Mouse (Mus musculus) MEL (cell line): ENCODE data around the gene Sdccag8. TPM values are rescaled to one million over a fixed set of nuclear protein-coding genes. Genes with fewer than 3 reads are reported as not detected.

Source experiments
- DNase-seq: peaks from one replicate; pipeline ENCODE4 v3.0.0; 2011; ENCODE audit warnings: low read depth, low spot score
- H3K27ac ChIP-seq: 2 replicates; pipeline ENCODE4 v1.5.1; 2012; ENCODE audit warnings: low read depth, mild to moderate bottlenecking, control low read depth, low read length, moderate library complexity; ENCODE audit not compliant: control insufficient read depth
- H3K27me3 ChIP-seq, 2 experiments: fragments of 150-350 bp in 1 of 2; sonication (generic) in 1 of 2; 2 replicates each; pipeline ENCODE4 v1.6.1; 2012; ENCODE audit warnings: low read length in 2 of 2, mild to moderate bottlenecking in 2 of 2, improper control_type of control experiment in 1 of 2, moderate library complexity in 1 of 2; ENCODE audit not compliant: insufficient read depth in 2 of 2, control insufficient read depth in 1 of 2
- H3K36me3 ChIP-seq, 2 experiments: 2 replicates each; pipeline ENCODE4 v1.6.1; 2012 to 2014; ENCODE audit warnings: low read length in 2 of 2, improper control_type of control experiment in 1 of 2, inconsistent platforms in 1 of 2, mild to moderate bottlenecking in 1 of 2; ENCODE audit not compliant: insufficient read depth in 2 of 2, control insufficient read depth in 1 of 2
- H3K4me1 ChIP-seq, 2 experiments: fragments of 150-350 bp in 1 of 2; sonication (generic) in 1 of 2; 2 replicates each; pipeline ENCODE4 v1.6.1; 2012; ENCODE audit warnings: low read length in 2 of 2, improper control_type of control experiment in 1 of 2, mild to moderate bottlenecking in 1 of 2; ENCODE audit not compliant: insufficient read depth in 2 of 2, control insufficient read depth in 1 of 2
- H3K4me3 ChIP-seq, 2 experiments: fragments of 150-350 bp in 1 of 2; sonication (generic) in 1 of 2; 2 replicates each; pipeline ENCODE4 v1.5.1; 2012; ENCODE audit warnings: low read depth in 2 of 2, low read length in 2 of 2, mild to moderate bottlenecking in 2 of 2, moderate library complexity in 2 of 2, control low read depth in 1 of 2, improper control_type of control experiment in 1 of 2; ENCODE audit not compliant: control insufficient read depth in 1 of 2, insufficient read depth in 1 of 2
- H3K79me2 ChIP-seq: 2 replicates; pipeline ENCODE4 v1.6.1; 2012; ENCODE audit warnings: mild to moderate bottlenecking, low read length, moderate library complexity; ENCODE audit not compliant: control insufficient read depth, poor library complexity, insufficient read depth
- H3K9ac ChIP-seq: 2 replicates; pipeline ENCODE4 v1.6.1; 2012; ENCODE audit warnings: low read depth, mild to moderate bottlenecking, control low read depth, low read length, moderate library complexity; ENCODE audit not compliant: control insufficient read depth, poor library complexity, severe bottlenecking
- H3K9me3 ChIP-seq: fragments of 150-350 bp; sonication (generic); replicated peaks from 2 replicates; pipeline ENCODE4 v1.6.1; 2012; ENCODE audit warnings: mild to moderate bottlenecking, low read length, improper control_type of control experiment, moderate library complexity; ENCODE audit not compliant: insufficient read depth
- BHLHE40 ChIP-seq: IDR thresholded peaks from 2 replicates; pipeline ENCODE4 v1.6.1; 2012; ENCODE audit warnings: low read depth, mild to moderate bottlenecking, inconsistent platforms, low read length, improper control_type of control experiment, borderline replicate concordance
- CHD1 ChIP-seq: IDR thresholded peaks from 2 replicates; pipeline ENCODE4 v1.6.1; 2012; ENCODE audit warnings: low read depth, mild to moderate bottlenecking, inconsistent platforms, low read length, improper control_type of control experiment
- CTCF ChIP-seq, 3 experiments: IDR thresholded peaks in 2 of 3; conservative IDR thresholded peaks in 1 of 3; 2 replicates each; pipeline ENCODE4 v1.5.1; 2011 to 2012; ENCODE audit warnings: low read length in 3 of 3, low read depth in 2 of 3, mild to moderate bottlenecking in 2 of 3, improper control_type of control experiment in 1 of 3, inconsistent platforms in 1 of 3, mixed read lengths in 1 of 3, moderate library complexity in 1 of 3; ENCODE audit not compliant: control insufficient read depth in 1 of 3, insufficient read depth in 1 of 3, poor library complexity in 1 of 3, severe bottlenecking in 1 of 3
- ELF1 ChIP-seq: IDR thresholded peaks from 2 replicates; pipeline ENCODE4 v1.6.1; 2014; ENCODE audit warnings: low read depth, mild to moderate bottlenecking, inconsistent platforms, low read length, improper control_type of control experiment, moderate library complexity
- EP300 ChIP-seq, 2 experiments: IDR thresholded peaks; 2 replicates each; pipeline ENCODE4 v1.6.1; 2011; ENCODE audit warnings: improper control_type of control experiment in 2 of 2, low read length in 2 of 2, low read depth in 1 of 2, mild to moderate bottlenecking in 1 of 2
- ETS1 ChIP-seq: IDR thresholded peaks from 2 replicates; pipeline ENCODE4 v1.6.1; 2012; ENCODE audit warnings: low read depth, mild to moderate bottlenecking, inconsistent platforms, low read length, improper control_type of control experiment, moderate library complexity
- GABPA ChIP-seq: IDR thresholded peaks from 2 replicates; pipeline ENCODE4 v1.6.1; 2012; ENCODE audit warnings: low read depth, mild to moderate bottlenecking, inconsistent platforms, low read length, improper control_type of control experiment, moderate library complexity
- GATA1 ChIP-seq: IDR thresholded peaks from 2 replicates; pipeline ENCODE4 v1.6.1; 2011; ENCODE audit warnings: low read depth, low read length, improper control_type of control experiment
- JUND ChIP-seq: IDR thresholded peaks from 2 replicates; pipeline ENCODE4 v1.6.1; 2011; ENCODE audit warnings: low read depth, mild to moderate bottlenecking, improper control_type of control experiment, low read length
- MAX ChIP-seq: IDR thresholded peaks from 2 replicates; pipeline ENCODE4 v1.6.1; 2011; ENCODE audit warnings: low read length, improper control_type of control experiment
- MEF2A ChIP-seq: IDR thresholded peaks from 2 replicates; pipeline ENCODE4 v1.6.1; 2014; ENCODE audit warnings: low read depth, mild to moderate bottlenecking, inconsistent platforms, low read length, improper control_type of control experiment; ENCODE audit not compliant: poor library complexity, insufficient replicate concordance, severe bottlenecking; ENCODE audit errors: extremely low read depth
- MXI1 ChIP-seq: IDR thresholded peaks from 2 replicates; pipeline ENCODE4 v1.6.1; 2011; ENCODE audit warnings: mild to moderate bottlenecking, low read depth, low read length, improper control_type of control experiment
- MYB ChIP-seq: IDR thresholded peaks from 2 replicates; pipeline ENCODE4 v1.6.1; 2011; ENCODE audit warnings: mild to moderate bottlenecking, low read depth, low read length, improper control_type of control experiment
- MYC ChIP-seq: IDR thresholded peaks from 2 replicates; pipeline ENCODE4 v1.6.1; 2011; ENCODE audit warnings: low read depth, mild to moderate bottlenecking, low read length, improper control_type of control experiment, moderate library complexity
- POLR2A ChIP-seq, 2 experiments: IDR thresholded peaks; 2 replicates each; pipeline ENCODE4 v1.6.1; 2011 to 2012; ENCODE audit warnings: low read length in 2 of 2, mild to moderate bottlenecking in 2 of 2, control low read depth in 1 of 2, improper control_type of control experiment in 1 of 2, low read depth in 1 of 2, moderate library complexity in 1 of 2; ENCODE audit not compliant: control insufficient read depth in 1 of 2, insufficient read depth in 1 of 2, poor library complexity in 1 of 2
- POLR2AphosphoS2 ChIP-seq: IDR thresholded peaks from 2 replicates; pipeline ENCODE4 v1.6.1; 2011; ENCODE audit warnings: low read length, improper control_type of control experiment
- RCOR1 ChIP-seq: IDR thresholded peaks from 2 replicates; pipeline ENCODE4 v1.6.1; 2012; ENCODE audit warnings: low read depth, mild to moderate bottlenecking, inconsistent platforms, low read length, improper control_type of control experiment
- SIN3A ChIP-seq: IDR thresholded peaks from 2 replicates; pipeline ENCODE4 v1.6.1; 2012; ENCODE audit warnings: low read length, improper control_type of control experiment, inconsistent platforms
- TAL1 ChIP-seq: IDR thresholded peaks from 2 replicates; pipeline ENCODE4 v1.6.1; 2012; ENCODE audit warnings: mild to moderate bottlenecking, inconsistent platforms, low read length, moderate library complexity, mixed read lengths
- TCF12 ChIP-seq: IDR thresholded peaks from 2 replicates; pipeline ENCODE4 v1.6.1; 2014; ENCODE audit warnings: low read depth, mild to moderate bottlenecking, inconsistent platforms, low read length, improper control_type of control experiment, moderate library complexity
- USF1 ChIP-seq: IDR thresholded peaks from 2 replicates; pipeline ENCODE4 v1.6.1; 2014; ENCODE audit warnings: low read depth, mild to moderate bottlenecking, inconsistent platforms, low read length, improper control_type of control experiment, moderate library complexity
- ZKSCAN1 ChIP-seq: IDR thresholded peaks from 2 replicates; pipeline ENCODE4 v1.6.1; 2012; ENCODE audit warnings: low read depth, mild to moderate bottlenecking, inconsistent platforms, low read length, improper control_type of control experiment, moderate library complexity
- polyA plus RNA-seq, 2 experiments: library from polyadenylated mRNA; stranded (reverse) in 1 of 2; unstranded in 1 of 2; fragments of >175 nt in 1 of 2; fragments of >200 nt in 1 of 2; gene quantifications; 2 replicates each; pipeline versions ENCODE4 v1.2.1 to v1.2.4; 2012; ENCODE audit warnings: low replicate concordance in 2 of 2, low read depth in 1 of 2; ENCODE audit not compliant: insufficient read length in 2 of 2, insufficient read depth in 1 of 2, missing spikeins in 1 of 2
- total RNA-seq: library from RNA; depleted of rRNA; stranded (reverse); fragments of 300-350 nt; gene quantifications from 2 replicates; pipeline ENCODE4 v1.2.3, GENCODE M21; 2012

Sdccag8 gene
- total and polyA plus RNA-seq, 3 experiments: 4.6 to 7.8 TPM; not detected in 1

- no peak for TF ChIP-seq CHD1
These were observed 10.6 kb downstream of the Sdccag8 start (continued) for GRCm38 (mm10) chr1:176825084-176825483.

- Histone ChIP-seq H3K36me3 (peaks cover 0 to 46% of the 10 kb centered on the region in 2 experiments; a peak in 2 of 4 replicates), H3K4me1 (peaks cover 28 to 32% of the 10 kb centered on the region in 2 experiments), H3K27me3 (no peaks in the 10 kb centered on the region), H3K4me3 (no peak overlapping the region), H3K27ac (no peak overlapping the region), H3K9ac (no peak overlapping the region), H3K79me2 (no peaks in the 10 kb centered on the region), H3K9me3 (no peaks in the 10 kb centered on the region)
- DNase-seq: no peak
- TF ChIP-seq ETS1 (no peak), MXI1 (no peak), ELF1 (no peak), CTCF (IDR thresholded peaks at IDR 0.05 in 2 of 3, conservative IDR thresholded peaks at IDR 0.05 in 1 of 3; ENCODE audit: control insufficient read depth in 1 of 3, insufficient read depth in 1 of 3, low read depth in 2 of 3, low read length in 3 of 3, poor library complexity in 1 of 3, severe bottlenecking in 1 of 3) (no peak)
These were observed 11.7 kb downstream of the Sdccag8 start for GRCm38 (mm10) chr1:176826186-176826585.

- H3K27ac ChIP-seq: peak overlapping the region; percentile 58
- H3K4me1 ChIP-seq: peaks cover 22 to 28% of the 10 kb centered on the region in 2 experiments
- no peaks in the 10 kb centered on the region for H3K9me3 ChIP-seq
- H3K4me3 ChIP-seq: no peak overlapping the region
- H3K79me2 ChIP-seq: no peaks in the 10 kb centered on the region
- peak; percentile 74 for DNase-seq
- H3K9ac ChIP-seq: no peak overlapping the region
- TF ChIP-seq ETS1 (peak; percentile 28; the same call in 1 of the 2 replicates), TAL1 (0 out of 2 replicates have a peak, but pooled peaks have one; percentile 10), EP300 (IDR thresholded peaks at IDR 0.05; ENCODE audit: low read depth in 1 of 2, low read length in 2 of 2) (peak; percentile 47 to 82), GATA1 (peak; percentile 82), BHLHE40 (no peak), JUND (peak; percentile 58; the same call in 1 of the 2 replicates), MYB (no peak), TCF12 (0 out of 2 replicates have a peak, but pooled peaks have one; percentile 16), SIN3A (0 out of 2 replicates have a peak, but pooled peaks have one; percentile 25)
- H3K27me3 ChIP-seq: no peaks in the 10 kb centered on the region
- H3K36me3 ChIP-seq: peaks cover 0 to 40% of the 10 kb centered on the region in 2 experiments; a peak in 2 of 4 replicates
These were observed 12.5 kb downstream of the Sdccag8 start for GRCm38 (mm10) chr1:176826931-176827330.

- DNase-seq: peak; percentile 51
- H3K4me1 ChIP-seq: peaks cover 18 to 30% of the 10 kb centered on the region in 2 experiments
- H3K27me3 ChIP-seq: no peaks in the 10 kb centered on the region
- no peak overlapping the region for H3K9ac ChIP-seq
- peak overlapping the region; percentile 58 for H3K27ac ChIP-seq
- no peaks in the 10 kb centered on the region for H3K9me3 ChIP-seq
- H3K36me3 ChIP-seq: peaks cover 0 to 36% of the 10 kb centered on the region in 2 experiments; a peak in 2 of 4 replicates
- H3K4me3 ChIP-seq: no peak overlapping the region
- H3K79me2 ChIP-seq: no peaks in the 10 kb centered on the region
- TF ChIP-seq POLR2AphosphoS2 (no peak), MYB (no peak), MEF2A (no peak), GATA1 (no peak), USF1 (no peak), EP300 (IDR thresholded peaks at IDR 0.05; ENCODE audit: low read depth in 1 of 2, low read length in 2 of 2) (no peak), CHD1 (no peak), POLR2A (IDR thresholded peaks at IDR 0.05; ENCODE audit: control insufficient read depth in 1 of 2, insufficient read depth in 1 of 2, low read depth in 1 of 2, low read length in 2 of 2, poor library complexity in 1 of 2) (no peak), RCOR1 (no peak), ELF1 (no peak), CTCF (IDR thresholded peaks at IDR 0.05 in 2 of 3, conservative IDR thresholded peaks at IDR 0.05 in 1 of 3; ENCODE audit: control insufficient read depth in 1 of 3, insufficient read depth in 1 of 3, low read depth in 2 of 3, low read length in 3 of 3, poor library complexity in 1 of 3, severe bottlenecking in 1 of 3) (no peak), GABPA (no peak), MYC (no peak), MAX (no peak), MXI1 (no peak), TCF12 (no peak), ZKSCAN1 (no peak)
These were observed 12.9 kb downstream of the Sdccag8 start for GRCm38 (mm10) chr1:176827365-176827764.
